Mouse (Mus musculus) limb, embryonic 13.5 days (tissue): Measurements from ENCODE around the gene Slc3a2. TPM values are rescaled to one million over a fixed set of nuclear protein-coding genes. Genes with fewer than 3 reads are reported as not detected.
A peak's percentile ranks its signal among the peaks of the same experiment; 100 is the strongest.

ENCODE experiments used
- ATAC-seq: fragments of 200-750 bp; cut with Nextera tagmentation; 2 replicates; pipeline ENCODE4 v1.8.0; 2017; ENCODE audit warnings: low read depth, moderate number of reproducible peaks, moderate TSS enrichment; ENCODE audit not compliant: low FRiP score
- H3K27ac ChIP-seq: fragments of 300-500 bp; sonication (generic); 2 replicates; pipeline ENCODE4 v1.5.1; 2015; ENCODE audit warnings: inconsistent platforms, mild to moderate bottlenecking, moderate library complexity
- H3K27me3 ChIP-seq: fragments of 300-500 bp; sonication (generic); 2 replicates; pipeline ENCODE4 v1.6.1; 2015; ENCODE audit warnings: mild to moderate bottlenecking, inconsistent platforms
- H3K36me3 ChIP-seq: fragments of 300-500 bp; sonication (generic); 2 replicates; pipeline ENCODE4 v1.6.1; 2015; ENCODE audit warnings: inconsistent platforms, mild to moderate bottlenecking, moderate library complexity
- H3K4me1 ChIP-seq: fragments of 300-500 bp; sonication (generic); 2 replicates; pipeline ENCODE4 v1.6.1; 2015; ENCODE audit warnings: inconsistent platforms
- H3K4me2 ChIP-seq: fragments of 300-500 bp; sonication (generic); replicated peaks from 2 replicates; pipeline ENCODE4 v1.6.1; 2015; ENCODE audit warnings: inconsistent platforms, mild to moderate bottlenecking, moderate library complexity
- H3K4me3 ChIP-seq: fragments of 300-500 bp; sonication (generic); 2 replicates; pipeline ENCODE4 v1.5.1; 2015; ENCODE audit warnings: moderate library complexity, mild to moderate bottlenecking, inconsistent platforms
- H3K9ac ChIP-seq: fragments of 300-500 bp; sonication (generic); 2 replicates; pipeline ENCODE4 v1.6.1; 2015; ENCODE audit warnings: mild to moderate bottlenecking, inconsistent platforms
- H3K9me3 ChIP-seq: fragments of 300-500 bp; sonication (generic); 2 replicates; pipeline ENCODE4 v1.6.1; 2016; ENCODE audit warnings: inconsistent platforms
- WGBS: fragments of 180-500 bp; shearing (Covaris S2); methylation state at CpG from one replicate; pipeline ENCODE4 v1.1.7; 2015; 5-methylcytosine and 5-hydroxymethylcytosine counted together
- polyA plus RNA-seq: library from polyadenylated mRNA; unstranded; fragments of >200 nt; fragmentation: Nextera tagmentation; extraction: Ambion mirVana; gene quantifications from 2 replicates; pipeline ENCODE4 v1.2.1, GENCODE M21; 2015

Gene Slc3a2
- polyA plus RNA-seq, 1 experiment from 2014 or later = 103 TPM

GRCm38 (mm10) chr19:8713997-8714652 is 9.0 kb downstream of the Slc3a2 start:
- Histone ChIP-seq H3K27me3 (no peaks in the 10 kb centered on the region), H3K36me3 (peaks cover 28% of the 10 kb centered on the region), H3K9ac (peak overlapping the region; percentile 85), H3K9me3 (no peaks in the 10 kb centered on the region), H3K27ac (peak overlapping the region; percentile 91), H3K4me2 (peak overlapping the region; percentile 76), H3K4me1 (peaks cover 38% of the 10 kb centered on the region), H3K4me3 (peak overlapping the region; percentile 87)
- ATAC-seq = 0 out of 2 replicates have a peak, but pooled peaks have one; percentile 9
- 6% methylated on average over 13 of the region's 13 CpGs for WGBS

- peaks cover 38% of the 10 kb centered on the region for H3K4me1 ChIP-seq
- under 1% methylated on average over 51 of the region's 51 CpGs for whole genome bisulfite sequencing
- peaks cover 34% of the 10 kb centered on the region for H3K36me3 ChIP-seq
- H3K9ac ChIP-seq = peak overlapping the region; percentile 85
- H3K27ac ChIP-seq = peak overlapping the region; percentile 91
- H3K4me3 ChIP-seq = peak overlapping the region; percentile 87
- peak overlapping the region; percentile 76 for H3K4me2 ChIP-seq
- H3K27me3 ChIP-seq = no peaks in the 10 kb centered on the region
- no peaks in the 10 kb centered on the region for H3K9me3 ChIP-seq
- peak; percentile 94 for ATAC-seq
Observed at GRCm38 (mm10) chr19:8713306-8713996, 9.7 kb downstream of the Slc3a2 start.

GRCm38 (mm10) chr19:8712870-8713305 is 10.3 kb downstream of the Slc3a2 start:
- Histone ChIP-seq H3K9me3 (no peaks in the 10 kb centered on the region), H3K4me2 (peak overlapping the region; percentile 76), H3K4me3 (peak overlapping the region; percentile 87), H3K36me3 (peaks cover 40% of the 10 kb centered on the region), H3K9ac (peak overlapping the region; percentile 85), H3K4me1 (peaks cover 38% of the 10 kb centered on the region), H3K27me3 (no peaks in the 10 kb centered on the region), H3K27ac (peak overlapping the region; percentile 91)
- WGBS = under 1% methylated on average over 13 of the region's 13 CpGs
- peak; percentile 83 for ATAC-seq

GRCm38 (mm10) chr19:8711949-8712869 is 11.0 kb downstream of the Slc3a2 start:
- no peak for ATAC-seq
- peak overlapping the region; percentile 91 for H3K27ac ChIP-seq
- WGBS = 51% methylated on average over 10 of the region's 10 CpGs
- no peaks in the 10 kb centered on the region for H3K9me3 ChIP-seq
- peak overlapping the region; percentile 87 for H3K4me3 ChIP-seq
- no peaks in the 10 kb centered on the region for H3K27me3 ChIP-seq
- H3K4me1 ChIP-seq = peaks cover 38% of the 10 kb centered on the region
- peaks cover 46% of the 10 kb centered on the region for H3K36me3 ChIP-seq
- H3K4me2 ChIP-seq = peak overlapping the region; percentile 76
- H3K9ac ChIP-seq = peak overlapping the region; percentile 85

GRCm38 (mm10) chr19:8711506-8711905 is 11.7 kb downstream of the Slc3a2 start:
- H3K27me3 ChIP-seq = no peaks in the 10 kb centered on the region
- no peak for ATAC-seq
- peaks cover 38% of the 10 kb centered on the region for H3K4me1 ChIP-seq
- 53% methylated on average over 4 of the region's 4 CpGs for WGBS
- H3K4me3 ChIP-seq = peak overlapping the region; percentile 87
- H3K4me2 ChIP-seq = peak overlapping the region; percentile 76
- H3K9me3 ChIP-seq = no peaks in the 10 kb centered on the region
- peak overlapping the region; percentile 85 for H3K9ac ChIP-seq
- H3K36me3 ChIP-seq = peaks cover 52% of the 10 kb centered on the region
- H3K27ac ChIP-seq = peak overlapping the region; percentile 48; the same call in 1 of the 2 replicates

- Histone ChIP-seq H3K4me3 (no peak overlapping the region), H3K27me3 (no peaks in the 10 kb centered on the region), H3K9ac (no peak overlapping the region), H3K9me3 (no peaks in the 10 kb centered on the region), H3K4me1 (peaks cover 38% of the 10 kb centered on the region), H3K36me3 (peaks cover 56% of the 10 kb centered on the region), H3K27ac (no peak overlapping the region), H3K4me2 (no peak overlapping the region)
- WGBS = 93% methylated on average over 2 of the region's 2 CpGs
- no peak for ATAC-seq
Observed at GRCm38 (mm10) chr19:8710057-8710456, 13.1 kb downstream of the Slc3a2 start.

- H3K36me3 ChIP-seq = peaks cover 56% of the 10 kb centered on the region
- no peak for ATAC-seq
- H3K9ac ChIP-seq = no peak overlapping the region
- H3K27me3 ChIP-seq = no peaks in the 10 kb centered on the region
- no peak overlapping the region for H3K4me3 ChIP-seq
- no peaks in the 10 kb centered on the region for H3K9me3 ChIP-seq
- WGBS = 96% methylated on average over 8 of the region's 8 CpGs
- no peak overlapping the region for H3K27ac ChIP-seq
- no peak overlapping the region for H3K4me2 ChIP-seq
- peaks cover 28% of the 10 kb centered on the region for H3K4me1 ChIP-seq
Observed at GRCm38 (mm10) chr19:8708954-8709353, 14.2 kb downstream of the Slc3a2 start.

- no peak overlapping the region for H3K27ac ChIP-seq
- 97% methylated on average over 7 of the region's 7 CpGs for WGBS
- H3K27me3 ChIP-seq = no peaks in the 10 kb centered on the region
- no peak overlapping the region for H3K9ac ChIP-seq
- no peak for ATAC-seq
- no peak overlapping the region for H3K4me2 ChIP-seq
- peaks cover 22% of the 10 kb centered on the region for H3K4me1 ChIP-seq
- no peak overlapping the region for H3K4me3 ChIP-seq
- no peaks in the 10 kb centered on the region for H3K9me3 ChIP-seq
- H3K36me3 ChIP-seq = peaks cover 56% of the 10 kb centered on the region
Observed at GRCm38 (mm10) chr19:8706930-8707329, 16.2 kb downstream of the Slc3a2 start.

- no peaks in the 10 kb centered on the region for H3K27me3 ChIP-seq
- peaks cover 14% of the 10 kb centered on the region for H3K4me1 ChIP-seq
- no peaks in the 10 kb centered on the region for H3K9me3 ChIP-seq
- H3K4me2 ChIP-seq = no peak overlapping the region
- WGBS = 79% methylated on average over 7 of the region's 7 CpGs
- ATAC-seq = no peak
- no peak overlapping the region for H3K4me3 ChIP-seq
- peaks cover 50% of the 10 kb centered on the region for H3K36me3 ChIP-seq
- H3K27ac ChIP-seq = no peak overlapping the region
- H3K9ac ChIP-seq = no peak overlapping the region
Observed at GRCm38 (mm10) chr19:8706132-8706667, 17.0 kb downstream of the Slc3a2 start.

- H3K27me3 ChIP-seq = no peaks in the 10 kb centered on the region
Observed at GRCm38 (mm10) chr19:8705026-8705708, 18.0 kb downstream of the Slc3a2 start.

GRCm38 (mm10) chr19:8703571-8703970 is 19.6 kb downstream of the Slc3a2 start:
- 53% methylated on average over 4 of the region's 4 CpGs for WGBS
- no peak overlapping the region for H3K9ac ChIP-seq

More at GRCm38 (mm10) chr19:8705026-8705708, 18.0 kb downstream of the Slc3a2 start:
- Histone ChIP-seq H3K4me2 (no peak overlapping the region), H3K27ac (no peak overlapping the region; the same call in 1 of the 2 replicates), H3K9me3 (no peaks in the 10 kb centered on the region), H3K4me3 (no peak overlapping the region), H3K9ac (no peak overlapping the region), H3K4me1 (peaks cover 5% of the 10 kb centered on the region; the same call in 1 of the 2 replicates), H3K36me3 (peaks cover 39% of the 10 kb centered on the region)
- WGBS = 83% methylated on average over 6 of the region's 6 CpGs
- ATAC-seq = no peak

More at GRCm38 (mm10) chr19:8703571-8703970, 19.6 kb downstream of the Slc3a2 start:
- no peak overlapping the region for H3K27ac ChIP-seq
- peaks cover 23% of the 10 kb centered on the region for H3K36me3 ChIP-seq
- ATAC-seq = no peak
- no peaks in the 10 kb centered on the region for H3K9me3 ChIP-seq
- H3K27me3 ChIP-seq = no peaks in the 10 kb centered on the region
- no peaks in the 10 kb centered on the region for H3K4me1 ChIP-seq
- no peak overlapping the region for H3K4me2 ChIP-seq
- H3K4me3 ChIP-seq = no peak overlapping the region
